Mouse (Mus musculus) lung, adult 2 months (tissue): ENCODE measurements at regions not wholly inside any gene's neighbourhood (a gene's known extent, or its start where the extent isn't known, plus 50 kb on each side); places are given as distances from the start of the nearest gene placed in this dataset.

Experiments used
- CTCF ChIP-seq: fragments of 200-500 bp; IDR thresholded peaks from 2 replicates; pipeline ENCODE4 v1.5.1; 2011; ENCODE audit warnings: mild to moderate bottlenecking, low read length, control low read depth; ENCODE audit not compliant: insufficient read depth
- POLR2A ChIP-seq: fragments of 200-500 bp; IDR thresholded peaks from 2 replicates; pipeline ENCODE4 v1.6.1; 2011; ENCODE audit warnings: low read depth, mild to moderate bottlenecking, control low read depth, low read length, borderline replicate concordance; ENCODE audit errors: extremely low read depth

- TF ChIP-seq CTCF: no peak
- no peak for TF ChIP-seq POLR2A
Observed at GRCm38 (mm10) chr12:85533603-85534002, 59.9 kb downstream of the Fos start.
